Mouse (Mus musculus) spleen, postnatal 14 days (tissue): Measurements from ENCODE around the gene Klk1b8.
"Not testable (repeated sequence)": the region's sequence is repeated elsewhere in the genome, so short reads cannot be mapped to it uniquely, and the experiment has no call there.

Source experiments
- DNase-seq, 2 experiments: peaks; one replicate each; pipeline ENCODE4 v3.0.0; 2021 to 2022; ENCODE audit warnings: low spot score in 2 of 2

The Klk1b8 gene

DNA sequence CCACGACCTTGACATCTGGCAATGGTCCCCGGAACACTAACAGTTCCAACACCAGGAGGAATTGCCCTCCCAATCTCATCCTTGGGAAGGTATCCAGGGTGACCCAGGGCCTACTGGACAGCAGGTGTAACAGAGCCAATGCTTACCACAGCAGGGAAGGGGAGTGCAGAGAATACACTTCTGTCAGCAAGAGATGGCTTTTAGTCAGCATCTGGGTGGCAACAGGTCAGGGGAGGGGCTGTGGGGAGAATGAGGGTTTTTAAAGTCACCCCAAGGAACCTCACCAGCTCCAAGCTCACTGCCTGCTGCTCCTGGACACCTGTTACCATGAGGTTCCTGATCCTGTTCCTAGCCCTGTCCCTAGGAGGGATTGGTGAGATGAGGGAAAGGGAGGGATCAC, at the start of gene Klk1b8:
Klk1b8 (plus strand) TSS at position 301 of the 400 bp plus-strand sequence.
- no peak for DNase-seq

DNA sequence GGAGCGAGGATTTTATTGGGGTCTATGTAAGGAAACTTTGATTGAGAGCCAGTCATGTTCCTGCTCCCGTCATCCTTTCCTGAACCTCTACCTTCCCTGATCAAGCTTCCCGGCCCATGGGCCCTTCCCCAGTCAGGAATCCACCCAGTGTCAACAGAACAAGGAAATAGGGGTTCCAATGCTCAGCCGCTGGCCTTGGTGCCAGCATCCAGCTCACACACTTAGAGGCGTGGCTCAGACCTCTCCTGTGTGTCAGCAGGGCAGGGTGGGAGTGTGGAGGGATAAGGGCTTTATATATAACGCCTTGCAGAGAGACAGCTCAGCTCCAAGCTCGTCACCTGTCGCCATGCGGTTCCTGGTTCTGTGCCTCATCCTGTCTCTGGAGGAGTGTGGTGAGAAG, 35.6 kb upstream of the Klk1b8 start:
- no peak for DNase-seq

DNA sequence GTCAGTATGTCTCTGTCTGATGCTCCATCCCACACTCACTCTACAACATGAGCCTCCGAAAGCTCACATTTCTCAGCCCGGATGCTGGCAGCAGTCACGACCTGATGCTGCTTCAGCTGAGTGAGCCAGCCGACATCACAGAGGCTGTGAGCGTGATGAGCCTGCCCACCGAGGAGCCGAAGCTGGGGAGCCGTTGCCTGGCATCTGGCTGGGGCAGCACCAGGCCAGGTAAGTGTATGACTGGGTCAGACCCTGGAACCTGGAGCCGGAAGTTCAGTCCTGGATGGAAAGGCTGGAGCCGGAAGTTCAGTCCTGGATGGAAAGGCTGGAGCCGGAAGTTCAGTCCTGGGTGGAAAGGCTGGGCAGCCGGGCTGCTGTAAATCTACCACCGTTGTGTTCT, 32.0 kb upstream of the Klk1b8 start:
- DNase-seq = no peak

DNA sequence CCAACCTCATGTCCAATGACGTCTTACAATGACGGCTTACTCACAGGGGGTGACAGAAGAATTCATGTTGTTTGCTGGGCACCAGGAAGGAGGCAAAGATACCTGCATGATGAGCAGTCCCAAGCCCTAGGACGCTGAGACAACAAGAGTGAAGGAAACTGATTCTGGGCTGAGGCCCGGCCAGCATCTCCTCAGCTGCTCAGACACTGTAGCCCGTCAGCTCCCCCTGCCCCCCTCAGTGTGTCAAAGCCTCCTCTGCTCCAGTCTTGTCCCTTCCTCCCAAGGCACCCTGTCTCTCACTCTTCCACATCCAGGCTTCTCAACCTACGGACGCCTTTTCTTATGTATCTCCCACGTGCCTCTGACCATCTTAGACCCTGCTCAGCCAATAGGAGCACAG, 31.6 kb upstream of the Klk1b8 start:
- no peak for DNase-seq

DNA sequence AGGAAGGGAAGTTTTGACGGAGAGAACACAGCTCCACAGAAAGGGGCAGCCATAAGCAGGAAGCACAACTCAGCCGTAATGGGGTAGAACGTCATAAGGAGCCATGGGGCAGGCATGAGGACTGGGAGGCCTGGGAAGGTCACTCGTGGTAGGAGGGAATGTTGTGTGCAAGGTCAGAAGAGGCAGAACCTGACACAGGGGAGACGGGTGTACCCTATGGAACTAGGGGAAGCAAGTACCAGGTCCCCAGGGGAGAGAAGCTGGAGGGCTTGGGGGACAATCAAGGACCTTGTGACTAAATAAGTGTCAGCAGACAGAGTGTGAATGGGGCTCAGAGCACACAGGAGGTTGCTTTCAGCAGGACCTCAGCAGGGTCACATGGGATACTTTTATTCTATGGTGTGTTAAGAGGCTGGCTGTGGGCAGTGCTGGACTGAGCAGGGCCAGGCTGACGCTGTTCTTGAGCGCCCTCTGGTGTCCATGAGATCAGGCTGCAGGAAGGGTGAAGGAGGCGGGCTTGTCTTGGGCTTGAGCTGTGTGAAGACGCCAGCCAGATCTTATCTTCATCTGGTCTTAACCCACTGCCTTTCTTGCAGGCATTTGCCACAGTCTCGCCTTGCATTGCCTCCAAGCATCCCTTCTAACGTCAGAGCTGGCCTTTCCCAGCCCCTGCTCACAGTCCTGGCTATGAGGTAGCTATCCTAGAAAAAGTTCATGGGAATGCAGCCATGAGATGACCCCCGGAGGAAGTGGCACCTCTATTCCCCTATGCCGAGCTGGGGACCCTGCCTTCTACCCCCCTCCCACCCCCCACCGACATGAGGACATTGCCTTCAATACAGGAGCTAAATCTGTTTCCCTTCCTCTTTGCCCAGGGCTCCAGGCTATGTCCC, 30.7 kb upstream of the Klk1b8 start:
- peak in 1 of 2 experiments; percentile 28 for DNase-seq

DNA sequence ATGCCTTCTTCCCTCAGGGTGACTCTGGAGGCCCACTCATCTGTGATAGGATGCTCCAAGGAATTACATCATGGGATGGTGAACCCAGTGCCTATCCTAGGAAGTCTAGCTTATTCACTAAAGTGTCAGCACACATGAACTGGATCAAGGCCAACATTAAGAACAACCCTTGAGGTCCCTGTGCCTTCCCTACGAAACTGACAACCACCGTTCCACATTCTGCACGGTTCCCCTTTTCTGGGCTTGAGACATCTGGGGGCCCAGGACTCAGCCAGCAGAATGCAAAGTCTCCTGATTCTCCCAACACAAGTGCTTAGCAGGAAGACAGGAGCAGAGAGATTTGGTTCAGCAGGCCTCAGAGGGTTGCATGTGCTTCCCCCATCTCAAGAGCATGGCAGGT, 29.9 kb upstream of the Klk1b8 start:
- no peak for DNase-seq

DNA sequence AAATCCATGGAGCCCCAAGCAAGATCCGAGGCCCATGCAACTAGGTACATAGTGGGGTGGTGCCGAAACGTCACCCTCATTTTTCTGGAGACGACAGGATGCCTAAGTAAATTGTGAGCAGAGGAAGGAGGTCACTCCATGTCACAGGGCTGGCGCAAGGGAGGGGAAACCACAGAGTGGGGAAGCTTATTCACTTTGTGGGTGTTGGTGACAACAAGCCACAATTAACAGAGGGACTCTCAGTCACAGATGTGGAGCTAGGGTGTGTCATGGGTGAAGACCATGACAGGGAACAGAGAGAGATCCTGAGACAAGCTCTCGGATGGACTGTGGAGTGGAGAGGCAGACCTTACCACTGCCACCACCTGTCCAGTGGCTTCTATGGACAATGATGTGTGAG, 29.4 kb upstream of the Klk1b8 start:
- DNase-seq = no peak

DNA sequence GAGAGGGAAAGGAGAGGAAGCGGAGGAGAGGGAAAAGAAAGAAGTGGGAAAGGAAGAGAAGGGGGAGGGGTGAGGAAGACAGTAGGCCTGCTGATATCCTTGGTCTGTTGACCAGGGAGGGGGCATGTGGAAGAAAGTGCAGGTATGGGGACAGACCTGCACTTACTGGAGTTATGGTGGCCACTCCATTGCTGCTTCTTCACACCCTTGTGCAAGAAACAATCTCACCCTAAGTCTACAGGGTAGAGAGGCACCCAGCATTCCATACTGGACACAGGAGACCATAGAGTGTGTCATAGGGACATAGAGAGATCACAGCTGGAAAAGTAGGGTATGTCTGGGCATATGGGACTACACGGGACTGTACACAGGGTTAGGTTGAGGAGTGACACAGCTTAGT, 28.5 kb upstream of the Klk1b8 start:
- DNase-seq = no peak

DNA sequence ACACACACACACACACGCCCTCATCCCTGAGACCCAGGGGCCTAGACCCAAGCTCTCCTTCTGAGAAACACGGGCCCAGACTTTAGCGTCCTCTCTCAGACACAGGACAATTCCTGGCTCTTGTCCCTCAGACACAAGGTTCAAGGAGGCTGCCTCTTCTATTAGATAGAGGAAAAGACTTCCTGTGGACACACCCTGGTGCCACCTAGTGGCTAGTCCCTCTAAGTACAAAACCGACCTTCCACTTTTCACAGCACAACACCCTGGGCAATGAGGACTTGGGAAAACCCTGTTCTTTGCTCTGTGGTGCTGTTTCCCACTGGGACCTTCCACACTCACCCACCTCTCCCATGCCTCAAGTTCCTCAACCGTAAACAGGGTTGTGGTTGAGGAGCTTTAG, 24.5 kb upstream of the Klk1b8 start:
- no peak for DNase-seq

DNA sequence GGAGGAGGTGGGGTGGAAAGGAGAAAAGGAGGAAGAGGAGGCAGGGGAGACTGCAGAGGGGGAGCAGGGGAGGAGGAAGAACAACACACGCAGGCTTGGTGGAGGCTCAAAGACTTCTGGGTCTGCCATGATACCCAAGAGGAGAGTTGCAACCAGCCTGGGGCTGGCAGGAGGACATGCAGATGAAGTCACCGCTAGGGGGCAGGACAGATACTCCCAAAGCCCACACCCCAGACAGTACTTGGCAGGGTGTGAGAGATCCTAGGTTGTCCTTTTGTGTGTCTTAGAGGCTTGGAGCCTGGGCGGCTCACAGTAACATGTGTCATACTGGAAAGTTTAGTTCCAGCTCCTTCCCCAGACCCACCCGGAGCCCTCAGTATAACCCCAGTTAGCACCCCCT, 21.9 kb upstream of the Klk1b8 start:
- no peak for DNase-seq

DNA sequence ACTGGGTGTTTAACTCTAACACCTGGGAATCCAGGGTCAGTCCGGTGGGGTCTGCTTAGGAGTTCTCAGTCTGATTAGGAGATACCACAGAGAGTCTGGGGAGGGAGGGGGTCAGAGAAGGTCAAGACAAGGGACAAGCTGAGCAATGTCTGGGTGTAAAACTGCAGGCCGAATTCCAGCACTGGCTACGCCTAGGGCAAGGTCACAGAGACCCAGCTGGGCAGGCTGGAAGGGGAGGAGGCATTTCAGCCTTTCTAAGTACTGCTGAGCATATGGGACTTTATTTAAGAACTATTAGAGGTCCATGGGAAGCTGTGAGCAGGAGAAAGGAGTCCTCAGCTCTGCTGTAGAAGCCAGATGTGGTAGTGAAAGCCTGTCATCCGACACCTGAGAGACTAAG, 18.1 kb upstream of the Klk1b8 start:
- no peak for DNase-seq

DNA sequence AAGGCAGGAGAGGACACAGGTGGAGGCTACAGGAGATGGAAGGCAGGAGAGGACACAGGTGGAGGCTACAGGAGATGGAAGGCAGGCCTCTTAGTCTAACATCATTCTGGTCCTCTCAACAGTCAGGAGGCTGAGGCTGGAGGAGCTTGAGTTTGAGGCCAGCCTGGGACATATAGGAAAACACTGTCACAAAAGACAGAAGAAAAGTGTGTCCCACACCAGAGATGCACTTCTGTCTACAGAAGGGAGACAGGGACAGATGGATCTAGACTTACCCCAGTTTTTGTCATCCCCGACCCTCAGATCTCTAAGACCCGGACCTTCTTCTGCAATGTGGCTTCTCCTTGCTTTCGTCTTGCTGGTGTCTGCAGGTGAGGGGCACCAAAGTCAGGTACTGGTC, 17.0 kb upstream of the Klk1b8 start, which contains the start of gene Klk15:
Klk15 (plus strand) TSS at position 301 of the 400 bp plus-strand sequence.
- DNase-seq = no peak

DNA sequence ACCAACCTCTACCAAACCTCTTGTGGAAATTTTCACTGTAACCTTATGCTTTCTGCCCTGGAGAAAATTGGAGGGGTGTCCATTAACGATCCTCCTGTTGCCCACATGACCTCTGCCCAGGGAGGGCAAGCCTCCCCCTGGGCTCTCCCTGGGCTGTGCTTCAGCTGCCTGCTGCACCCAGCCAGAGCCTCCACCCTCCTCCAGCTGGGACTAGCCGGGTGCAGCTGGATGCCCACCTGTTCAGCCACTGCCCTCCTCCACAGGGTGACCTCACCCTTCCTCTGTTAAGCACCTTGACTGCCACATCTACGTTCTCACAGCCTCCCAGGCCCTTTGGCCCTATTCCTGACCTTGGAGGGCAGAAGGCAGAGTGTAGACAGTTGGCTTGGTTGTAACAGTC, 15.7 kb upstream of the Klk1b8 start:
- no peak for DNase-seq

DNA sequence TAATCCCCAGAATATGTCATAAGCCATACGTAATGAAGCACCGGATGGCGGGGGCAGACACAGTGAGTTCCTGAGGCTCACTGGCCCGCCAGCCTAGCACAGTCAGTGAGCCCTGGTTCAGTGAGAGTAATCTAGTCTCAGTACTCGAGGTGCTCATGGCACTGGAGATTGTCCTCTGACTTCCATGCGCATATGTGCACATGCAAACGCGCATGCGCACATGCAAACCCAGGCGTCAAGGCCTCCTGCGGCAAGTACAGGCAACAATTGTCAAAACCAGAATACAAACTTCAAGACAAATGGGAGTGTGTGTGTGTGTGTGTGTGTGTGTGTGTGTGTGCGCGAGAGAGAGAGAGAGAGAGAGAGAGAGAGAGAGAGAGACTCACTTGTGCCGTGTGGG, 13.9 kb upstream of the Klk1b8 start:
- no peak for DNase-seq

DNA sequence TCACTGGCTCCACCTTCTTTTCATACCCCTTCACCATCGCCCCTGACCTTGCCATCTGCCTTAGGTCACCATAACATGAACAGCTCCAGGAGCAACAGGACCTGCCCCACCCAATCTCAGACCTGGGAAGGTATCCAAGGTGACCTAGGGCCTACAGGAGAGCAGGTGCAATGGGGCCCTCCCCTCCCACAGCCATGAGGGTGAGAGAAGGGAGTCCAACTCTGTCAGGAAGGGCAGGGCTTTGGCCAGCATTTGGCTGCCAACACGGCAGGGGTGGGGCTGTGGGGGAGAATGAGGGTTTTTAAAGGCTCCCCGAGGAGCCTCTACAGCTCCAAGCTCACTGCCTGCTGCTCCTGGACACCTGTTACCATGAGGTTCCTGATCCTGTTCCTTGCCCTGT, 8.2 kb upstream of the Klk1b8 start:
- not testable (repeated sequence) for DNase-seq

DNA sequence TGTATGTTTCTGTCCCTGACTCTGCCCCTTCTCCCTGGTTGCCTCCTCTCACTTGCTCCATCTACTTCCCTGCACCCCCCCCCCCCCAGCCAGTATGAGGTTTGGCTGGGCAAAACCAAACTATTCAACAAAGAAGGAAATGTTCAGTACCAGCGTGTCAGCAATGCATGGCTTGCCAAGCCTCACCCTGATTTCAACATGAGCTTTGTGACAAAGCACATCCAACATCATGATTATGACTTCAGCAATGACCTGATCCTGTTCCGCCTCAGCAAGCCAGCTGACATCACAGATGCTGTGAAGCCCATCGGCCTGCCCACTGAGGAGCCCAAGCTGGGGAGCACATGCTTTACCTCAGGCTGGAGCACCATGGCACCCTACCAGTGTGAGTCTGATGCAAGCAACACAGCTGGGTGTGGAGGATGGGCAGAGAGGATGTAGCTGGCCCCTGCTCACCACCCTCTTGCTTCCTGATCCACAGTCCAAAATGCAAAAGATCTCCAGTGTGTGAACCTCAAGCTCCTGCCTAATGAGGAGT, 5.7 kb upstream of the Klk1b8 start:
- no peak for DNase-seq

DNA sequence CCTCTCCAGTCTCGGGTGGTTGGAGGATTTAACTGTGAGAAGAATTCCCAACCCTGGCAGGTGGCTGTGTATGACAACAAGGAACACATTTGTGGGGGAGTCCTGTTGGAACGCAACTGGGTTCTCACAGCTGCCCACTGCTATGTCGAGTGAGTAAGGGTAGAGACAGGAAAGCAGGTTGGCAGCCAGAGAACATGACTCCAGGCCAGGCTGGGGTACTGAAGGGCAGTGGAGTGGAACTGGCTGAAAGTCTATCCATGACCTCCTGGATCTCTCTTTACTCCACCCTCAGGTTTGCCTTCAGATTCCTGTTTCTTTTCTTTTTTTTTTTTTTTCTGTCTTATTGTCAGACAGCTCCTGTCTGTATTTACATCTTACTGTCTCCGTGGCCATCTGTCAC, 2.2 kb downstream of the Klk1b8 start:
- DNase-seq = no peak

DNA sequence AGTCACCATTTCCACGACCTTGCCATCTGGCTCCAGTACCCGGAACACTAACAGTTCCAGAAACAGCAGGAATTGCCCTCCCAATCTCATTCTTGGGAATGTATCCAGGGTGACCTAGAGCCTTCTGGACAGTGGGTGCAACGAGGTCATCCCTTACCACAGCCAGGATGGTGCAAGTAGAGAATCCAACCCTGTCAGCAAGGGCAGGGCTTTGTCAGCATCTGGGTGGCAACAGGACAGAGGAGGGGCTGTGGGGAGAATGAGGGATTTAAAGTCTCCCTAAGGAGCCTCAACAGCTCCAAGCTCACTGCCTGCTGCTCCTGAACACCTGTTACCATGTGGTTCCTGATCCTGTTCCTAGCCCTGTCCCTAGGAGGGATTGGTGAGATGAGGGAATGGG, 16.0 kb downstream of the Klk1b8 start, which contains the start of gene Klk1b1:
Klk1b1 (plus strand) TSS at position 301 of the 400 bp plus-strand sequence.
- DNase-seq = no peak

DNA sequence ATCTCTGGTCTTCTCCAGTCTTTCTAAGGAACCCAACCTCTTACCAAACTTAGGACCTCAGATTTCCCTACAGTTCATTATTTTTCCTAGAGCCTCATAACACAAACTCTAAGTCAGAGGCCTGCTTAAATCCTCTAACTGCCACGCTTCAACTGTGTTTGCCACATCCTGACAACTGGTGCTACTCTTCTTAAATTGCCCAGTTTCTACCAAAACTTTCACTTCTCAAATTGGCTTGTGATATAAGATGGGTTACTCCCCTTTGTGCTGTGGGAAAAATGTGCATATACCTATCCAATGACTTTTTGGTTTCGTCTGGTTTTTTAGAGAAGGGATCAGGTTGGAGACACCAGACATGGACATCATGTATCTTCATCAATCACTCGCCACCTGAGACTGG, 16.6 kb downstream of the Klk1b8 start:
- DNase-seq = no peak

DNA sequence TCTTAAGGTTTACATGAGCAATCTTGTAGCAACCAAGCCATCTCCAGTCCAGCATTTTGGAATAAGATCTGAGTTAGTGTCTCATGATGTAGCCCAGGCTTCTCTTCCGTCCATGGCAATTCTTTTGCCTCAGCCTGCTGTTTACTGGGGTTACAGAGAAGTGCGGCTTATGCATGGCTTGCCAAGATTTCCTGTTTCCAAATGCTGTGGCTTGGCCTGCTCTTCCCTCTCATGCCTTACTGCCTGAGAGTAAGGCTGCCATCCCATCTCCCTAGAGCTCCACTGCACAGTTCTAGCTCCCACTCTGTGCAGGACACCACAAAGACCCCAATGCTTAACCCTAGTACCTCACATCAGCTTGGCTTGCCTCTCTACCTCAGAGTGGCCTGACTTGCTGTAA, 17.1 kb downstream of the Klk1b8 start:
- no peak for DNase-seq

DNA sequence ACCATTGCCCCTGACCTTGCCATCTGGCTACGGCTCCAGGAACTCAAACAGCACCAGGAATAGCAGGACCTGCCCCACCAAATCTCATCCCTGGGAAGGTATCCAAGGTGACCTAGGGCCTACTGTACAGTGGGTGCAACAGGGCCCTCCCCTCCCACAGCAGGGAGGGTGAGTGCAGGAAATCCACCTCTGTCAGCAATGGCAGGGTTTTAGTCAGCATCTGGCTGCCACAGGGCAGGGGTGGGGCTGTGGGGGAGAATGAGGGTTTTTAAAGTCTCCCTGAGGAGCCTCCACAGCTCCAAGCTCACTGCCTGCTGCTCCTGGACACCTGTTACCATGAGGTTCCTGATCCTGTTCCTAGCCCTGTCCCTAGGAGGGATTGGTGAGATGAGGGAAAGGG, 25.3 kb downstream of the Klk1b8 start, which contains the start of gene Klk1b9:
Klk1b9 (plus strand) TSS at position 301 of the 400 bp plus-strand sequence.
- DNase-seq = not testable (repeated sequence)

DNA sequence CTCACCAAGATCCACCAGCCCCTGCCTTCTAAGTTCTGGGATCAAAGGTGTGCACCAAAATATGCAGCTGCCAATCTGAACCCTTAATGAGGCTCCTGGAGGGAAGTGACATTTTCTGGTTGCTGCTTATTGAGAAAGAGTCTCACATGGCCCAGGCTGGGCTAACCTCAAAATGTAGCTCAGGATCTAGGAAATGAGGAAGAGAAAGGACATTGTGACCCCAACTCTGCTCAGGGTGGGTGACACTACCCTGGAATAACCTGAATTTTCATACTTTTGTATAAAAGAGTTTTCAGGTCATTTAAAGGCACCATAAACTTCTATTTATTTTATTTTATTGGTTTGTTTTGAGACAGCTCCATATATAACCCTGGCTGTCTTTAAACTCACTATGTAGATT, 35.2 kb downstream of the Klk1b8 start:
- DNase-seq = no peak

DNA sequence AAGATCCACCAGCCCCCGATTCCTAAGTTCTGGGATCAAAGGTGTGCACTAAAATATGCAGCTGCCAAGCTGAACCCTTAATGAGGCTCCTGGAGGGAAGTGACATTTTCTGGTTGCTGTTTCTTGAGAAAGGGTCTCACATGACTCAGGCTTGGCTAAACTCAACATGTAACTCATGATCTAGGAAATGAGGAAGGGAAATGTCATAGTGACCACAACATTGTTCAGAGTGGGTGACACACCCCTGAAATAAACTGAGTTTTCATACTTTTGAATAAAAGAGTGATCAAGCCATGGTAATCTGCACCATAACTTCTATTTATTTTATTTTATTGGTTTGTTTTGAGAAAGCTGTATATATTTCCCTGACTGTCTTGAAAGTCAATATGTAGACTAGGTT, 44.4 kb downstream of the Klk1b8 start:
- DNase-seq = not testable (repeated sequence)
